Comparison of ENCODE assay signal across 8 mouse cellular contexts in genomic region chr3:96262979-96263550, GRCm38 (mm10). TPM values are rescaled to one million over a fixed set of nuclear protein-coding genes. Genes with fewer than 3 reads are reported as not detected.
DNase-seq lines count a peak whose midpoint lies in the region; ATAC-seq and TF ChIP-seq lines count a peak whose summit lies in the region.

TSS of gene Hist2h4 (minus strand) at chr3:96263311.

- H3K4me3 ChIP-seq in embryonic facial prominence, embryonic 13.5 days = peak within 1 kb of the TSS; percentile 62
- peak within 1 kb of the TSS; percentile 80 for H3K4me3 ChIP-seq in heart, adult 2 months
- H3K4me3 ChIP-seq in limb, embryonic 12.5 days (replicated peaks) = peak within 1 kb of the TSS; percentile 61
- peak within 1 kb of the TSS; percentile 51 for H3K4me3 ChIP-seq in midbrain, embryonic 14.5 days (replicated peaks; ENCODE audit: low read depth, low read length)

- H3K9ac ChIP-seq in embryonic facial prominence, embryonic 13.5 days = peak within 1 kb of the TSS; percentile 87
- peak within 1 kb of the TSS; percentile 88 for H3K9ac ChIP-seq in heart, adult 2 months (ENCODE audit: low read depth, low read length)
- H3K9ac ChIP-seq in limb, embryonic 12.5 days (replicated peaks) = peak within 1 kb of the TSS; percentile 80
- H3K9ac ChIP-seq in midbrain, embryonic 14.5 days (replicated peaks; ENCODE audit: low read length) = peak within 1 kb of the TSS; percentile 69

- peak; percentile 85 for TF ChIP-seq CTCF in heart, adult 2 months (IDR thresholded peaks at IDR 0.05)

- H3K9me3 ChIP-seq in embryonic facial prominence, embryonic 13.5 days = no peaks in the 10 kb centered on the region
- no peaks in the 10 kb centered on the region for H3K9me3 ChIP-seq in limb, embryonic 12.5 days
- no peaks in the 10 kb centered on the region for H3K9me3 ChIP-seq in midbrain, embryonic 14.5 days (ENCODE audit: control insufficient read depth, low read length)

- no peaks in the 10 kb centered on the region for H3K79me2 ChIP-seq in heart, adult 2 months (replicated peaks; ENCODE audit: control insufficient read depth, insufficient read depth, low read length)

- peaks cover 36% of the 10 kb centered on the region for H3K4me1 ChIP-seq in embryonic facial prominence, embryonic 13.5 days
- H3K4me1 ChIP-seq in heart, adult 2 months (ENCODE audit: control insufficient read depth, insufficient read depth, low read length) = peaks cover 10% of the 10 kb centered on the region
- peaks cover 31% of the 10 kb centered on the region for H3K4me1 ChIP-seq in limb, embryonic 12.5 days (replicated peaks)
- H3K4me1 ChIP-seq in midbrain, embryonic 14.5 days (ENCODE audit: control insufficient read depth, insufficient read depth, low read length) = peaks cover 13% of the 10 kb centered on the region

- TF ChIP-seq POLR2A in heart, adult 2 months (IDR thresholded peaks at IDR 0.05; ENCODE audit: insufficient read depth, low read depth, low read length) = peak; percentile 100

- H3K4me2 ChIP-seq in embryonic facial prominence, embryonic 13.5 days = peak within 1 kb of the TSS; percentile 76
- H3K4me2 ChIP-seq in limb, embryonic 12.5 days = peak within 1 kb of the TSS; percentile 76
- H3K4me2 ChIP-seq in midbrain, embryonic 14.5 days (ENCODE audit: low read length) = peak within 1 kb of the TSS; percentile 75

- WGBS in embryonic facial prominence, embryonic 13.5 days = under 1% methylated on average over 40 of the region's 40 CpGs
- WGBS in heart, adult 2 months = under 1% methylated on average over 40 of the region's 40 CpGs
- WGBS in limb, embryonic 12.5 days = under 1% methylated on average over 40 of the region's 40 CpGs
- WGBS in midbrain, embryonic 14.5 days = under 1% methylated on average over 40 of the region's 40 CpGs

- ATAC-seq in embryonic facial prominence, embryonic 13.5 days (ENCODE audit: insufficient number of reproducible peaks, insufficient read depth, low FRiP score, low TSS enrichment, low read depth) = peak; percentile 83
- ATAC-seq in limb, embryonic 12.5 days (ENCODE audit: insufficient number of reproducible peaks, insufficient read depth, low FRiP score, low TSS enrichment, low read depth) = peak; percentile 90
- peak; percentile 86 for ATAC-seq in midbrain, embryonic 14.5 days (ENCODE audit: low FRiP score, low TSS enrichment)

- H3K27ac ChIP-seq in embryonic facial prominence, embryonic 13.5 days = peak within 1 kb of the TSS; percentile 99
- peak within 1 kb of the TSS; percentile 98 for H3K27ac ChIP-seq in heart, adult 2 months
- H3K27ac ChIP-seq in limb, embryonic 12.5 days = peak within 1 kb of the TSS; percentile 98
- peak within 1 kb of the TSS; percentile 94 for H3K27ac ChIP-seq in midbrain, embryonic 14.5 days (replicated peaks; ENCODE audit: low read depth, low read length)

- H3K27me3 ChIP-seq in embryonic facial prominence, embryonic 13.5 days = no peaks in the 10 kb centered on the region
- no peaks in the 10 kb centered on the region for H3K27me3 ChIP-seq in heart, adult 2 months (ENCODE audit: control insufficient read depth, insufficient read depth, low read length)
- no peaks in the 10 kb centered on the region for H3K27me3 ChIP-seq in limb, embryonic 12.5 days
- H3K27me3 ChIP-seq in midbrain, embryonic 14.5 days (ENCODE audit: control insufficient read depth, insufficient read depth, low read length) = no peaks in the 10 kb centered on the region

- DNase-seq in 416B (ENCODE audit: low read depth) = peak; percentile 99
- DNase-seq in adrenal gland, postnatal 4 days (ENCODE audit: low spot score in 2 of 2) = peak; percentile 75 to 89
- DNase-seq in heart, adult 2 months = peak; percentile 94 to 95
- DNase-seq in kidney, adult 8-10 months = peak; percentile 97
- peak; percentile 96 for DNase-seq in midbrain, embryonic 14.5 days
- peak; percentile 97 for DNase-seq in spleen, adult 12 weeks (ENCODE audit: low spot score)

- no peaks in the 10 kb centered on the region for H3K36me3 ChIP-seq in embryonic facial prominence, embryonic 13.5 days
- H3K36me3 ChIP-seq in heart, adult 2 months (ENCODE audit: control insufficient read depth, insufficient read depth, low read length) = peaks cover 3% of the 10 kb centered on the region; the same call in 1 of the 2 replicates
- H3K36me3 ChIP-seq in limb, embryonic 12.5 days = no peaks in the 10 kb centered on the region
- H3K36me3 ChIP-seq in midbrain, embryonic 14.5 days (ENCODE audit: control insufficient read depth, insufficient read depth, low read length) = no peaks in the 10 kb centered on the region

- intact Hi-C loops in heart, adult 2 months (cut with DNase I) = loop anchor here (1.0 to 2.0 kb wide), 2 partner anchors 20 to 43 kb away; partner anchors contain the start of gene Hist2h2ac

- peak; percentile 97 for TF ChIP-seq EP300 in heart, adult 2 months (IDR thresholded peaks at IDR 0.05; ENCODE audit: insufficient read depth, low read depth, low read length)

RNA-seq across cellular contexts. Expression of gene Hist2h4, which starts in this region (rescaled TPM):
- total RNA-seq in adrenal gland, postnatal 4 days (2021) = 100 to 1,000 TPM in 1 of 2 experiments, 10 to 100 TPM in 1; 97.3 to 110 TPM
- 11.2 and 12.5 TPM in 2 replicates for polyA plus RNA-seq in embryonic facial prominence, embryonic 13.5 days (2015; fragmentation: Nextera tagmentation; extraction: Ambion mirVana)
- total RNA-seq in heart, adult 2 months (2021) = 10 to 100 TPM; 11.6 to 14.0 TPM
- polyA plus RNA-seq in heart, adult 2 months (2012; rRNA removed) = 1.1 and 1.4 TPM in 2 replicates
- polyA plus RNA-seq in limb, embryonic 12.5 days (2016; fragmentation: Nextera tagmentation; extraction: Ambion mirVana) = 19.4 and 26.5 TPM in 2 replicates
- polyA plus RNA-seq in midbrain, embryonic 14.5 days (2014; fragmentation: Nextera tagmentation; extraction: Ambion mirVana) = 5.2 TPM in 2 replicates

Comparison
In these comparisons a context has a peak if more than half of its experiments do, and no peak if none do; other contexts are left out.
1. Peak in every context shown above with its lines: DNase-seq, ATAC-seq, H3K4me3 ChIP-seq and H3K27ac ChIP-seq.
2. RNA of gene Hist2h4 (total RNA-seq): 97.3 to 110 TPM in adrenal gland, postnatal 4 days; 11.6 to 14.0 TPM in heart, adult 2 months; every median in the first group is over 4 times any median in the second.